Mouse (Mus musculus): ENCODE results near the gene Edar.
"Not testable (repeated sequence)": the region's sequence is repeated elsewhere in the genome, so short reads cannot be mapped to it uniquely, and the experiment has no call there.

Edar gene

DNA sequence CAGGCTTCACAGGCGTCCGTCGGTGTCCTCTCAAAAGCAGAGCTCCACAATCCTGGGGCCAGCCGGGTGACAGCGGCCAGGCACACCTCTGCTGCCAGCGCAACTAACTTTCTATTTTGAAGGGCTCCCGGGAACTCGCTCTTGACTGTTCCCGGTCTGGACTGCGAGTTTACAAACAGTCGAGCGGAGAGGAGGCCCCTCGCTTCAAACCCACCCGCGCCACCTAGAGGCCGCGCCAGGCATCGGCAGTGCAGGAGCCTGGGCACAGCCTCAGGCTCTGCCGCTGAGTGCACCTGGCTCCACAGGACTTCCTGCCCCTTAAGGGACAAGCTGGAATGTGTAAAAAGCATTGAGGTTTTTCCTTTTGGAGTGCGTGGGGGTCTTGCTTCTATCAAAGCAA lies at the start of gene Edar:
Edar (minus strand) TSS at position 122 of the 400 bp plus-strand sequence.
- DNase-seq (ENCODE audit: low spot score), result peak; percentile 77

DNA sequence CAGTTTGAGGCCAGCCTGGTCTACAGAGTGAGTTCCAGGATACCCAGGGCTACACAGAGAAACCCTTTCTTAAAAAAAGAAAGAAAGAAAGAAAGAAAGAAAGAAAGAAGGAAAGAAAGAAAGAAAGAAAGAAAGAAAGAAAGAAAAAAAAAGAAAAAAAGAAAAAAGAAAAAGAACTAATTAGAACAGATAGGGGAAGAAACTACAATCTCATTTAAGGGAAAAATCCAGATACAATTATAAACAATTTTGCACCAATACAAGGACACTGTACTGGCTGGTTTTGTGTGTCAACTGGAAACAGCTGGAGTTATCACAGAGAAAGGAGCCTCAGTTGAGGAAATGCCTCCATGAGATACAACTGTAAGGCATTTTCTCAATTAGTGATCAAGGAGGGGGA lies 42.7 kb upstream of the Edar start, which contains the start of gene Gm17542:
Gm17542 (minus strand) TSS at position 101 of the 400 bp plus-strand sequence.
- not testable (repeated sequence) for DNase-seq (ENCODE audit: low spot score)

DNA sequence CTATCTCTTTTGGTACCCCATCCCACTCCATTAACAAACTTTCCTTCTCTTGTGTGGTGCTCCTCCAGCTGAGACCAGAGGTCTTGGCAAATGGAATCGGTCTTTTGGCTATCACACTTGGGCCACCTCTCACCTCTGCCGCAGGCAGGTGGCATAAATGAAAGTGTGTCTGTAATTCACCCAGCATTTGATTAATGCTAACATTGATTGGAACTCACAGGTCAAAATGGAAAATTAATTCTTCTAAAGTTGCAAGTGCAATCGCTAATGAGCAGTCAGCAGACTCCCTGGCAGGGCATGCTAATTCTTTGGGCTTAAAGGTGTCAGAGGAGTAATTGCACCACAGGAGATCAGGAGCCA lies 39.3 kb upstream of the Edar start:
- DNase-seq (ENCODE audit: low spot score), result no peak

DNA sequence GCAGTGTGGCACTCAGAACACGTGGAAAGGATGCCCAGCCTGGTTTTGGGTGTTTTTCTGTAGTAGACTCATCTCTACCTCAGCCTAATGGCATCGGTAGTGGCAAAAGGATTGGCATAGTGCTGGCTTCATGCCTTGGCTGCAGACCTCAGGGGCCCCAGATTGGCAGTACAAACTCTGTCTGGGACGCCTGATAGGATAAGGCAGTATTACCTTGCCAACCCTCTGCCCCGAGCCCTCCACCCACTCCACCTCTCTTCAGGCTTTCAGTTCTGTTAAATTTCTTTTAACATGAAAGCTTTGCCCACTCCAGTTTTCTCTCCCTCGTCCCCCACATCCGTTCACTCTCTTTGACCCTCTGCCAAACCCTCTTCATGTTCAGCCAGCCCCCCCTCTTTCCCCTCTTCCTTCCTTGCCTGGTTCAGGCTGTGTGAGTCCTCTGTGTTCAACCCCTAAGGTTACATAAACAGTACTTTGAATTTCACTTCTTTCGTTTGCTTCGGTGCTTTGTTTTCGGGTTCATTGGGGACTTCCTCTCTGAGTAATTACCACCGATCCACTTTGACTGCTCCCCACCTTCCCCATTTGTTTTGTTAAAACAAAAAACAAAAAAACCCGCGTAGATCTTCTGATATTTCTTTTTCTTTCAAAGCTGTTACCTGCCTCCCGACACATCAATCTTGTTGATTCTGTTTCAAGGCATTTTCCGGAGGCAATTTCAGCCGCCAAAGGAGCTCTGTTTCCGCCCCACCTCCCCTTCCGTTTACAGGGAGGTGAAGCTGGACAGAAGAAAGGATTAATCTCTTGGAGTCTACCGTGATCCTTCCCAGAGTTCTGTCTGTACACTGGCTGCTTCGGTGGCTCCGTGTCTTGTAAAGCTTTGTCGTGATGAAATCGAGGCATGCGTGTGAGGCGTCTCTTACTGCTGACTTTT lies 38.7 kb upstream of the Edar start:
- no peak for DNase-seq (ENCODE audit: low spot score)

DNA sequence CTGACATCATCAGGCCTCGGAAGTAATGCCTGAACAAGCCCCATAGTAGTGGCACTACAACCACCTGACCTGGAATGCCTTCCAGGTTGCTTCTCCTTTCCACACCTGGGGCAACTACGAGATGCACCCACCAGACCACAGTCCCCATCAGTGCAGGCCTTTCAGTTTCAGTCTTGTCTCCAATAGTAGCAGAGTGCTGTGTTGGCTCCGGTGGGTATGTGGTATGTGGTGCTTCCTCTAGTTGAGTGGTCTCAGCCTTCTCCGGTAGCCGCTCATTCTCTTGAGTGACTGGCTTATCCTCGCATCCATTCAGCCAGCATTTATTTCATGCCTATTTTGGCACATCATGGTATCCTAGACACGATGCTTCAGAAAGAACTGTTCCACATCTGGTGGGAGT lies 37.8 kb upstream of the Edar start:
- no peak for DNase-seq (ENCODE audit: low spot score)

DNA sequence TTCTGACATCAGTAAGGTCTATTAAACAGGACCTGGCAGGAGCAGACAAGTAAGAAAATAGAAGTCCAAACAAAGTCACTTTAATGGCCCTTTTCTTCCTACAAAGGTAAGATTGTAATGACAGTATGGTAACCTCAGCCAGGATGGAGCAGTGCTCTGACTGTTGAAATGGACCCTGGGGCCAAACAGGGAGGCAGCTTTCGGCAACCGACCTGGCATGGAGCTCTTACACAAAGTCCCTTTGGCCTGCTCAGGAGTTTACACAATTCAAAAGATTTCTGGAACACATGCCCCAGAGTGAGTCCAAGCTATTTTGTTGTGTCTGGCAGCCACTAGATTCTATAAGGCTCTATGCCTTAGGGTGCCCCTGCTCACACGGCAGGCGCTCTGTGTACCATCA lies 33.6 kb upstream of the Edar start:
- DNase-seq (ENCODE audit: low spot score), result no peak

DNA sequence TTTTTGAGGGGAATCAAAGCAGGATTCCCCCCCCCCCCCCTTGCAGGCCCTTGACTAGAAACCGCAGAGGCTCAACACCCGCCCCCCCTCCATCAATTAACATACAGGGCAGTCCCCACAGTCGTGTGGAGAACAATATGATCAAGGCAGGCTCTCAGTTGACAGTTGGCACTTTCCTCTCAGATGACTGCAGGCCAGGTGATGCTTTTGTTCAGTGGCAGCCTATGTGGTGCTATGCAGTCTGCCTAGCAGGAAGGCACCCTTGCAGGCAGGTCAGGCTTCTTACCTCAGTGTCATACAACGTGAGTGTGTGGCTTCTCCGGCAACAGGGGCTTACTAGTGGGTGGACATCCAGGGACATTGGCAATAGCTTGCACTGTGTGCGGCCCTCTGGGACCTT lies 25.1 kb upstream of the Edar start:
- no peak for DNase-seq (ENCODE audit: low spot score)

DNA sequence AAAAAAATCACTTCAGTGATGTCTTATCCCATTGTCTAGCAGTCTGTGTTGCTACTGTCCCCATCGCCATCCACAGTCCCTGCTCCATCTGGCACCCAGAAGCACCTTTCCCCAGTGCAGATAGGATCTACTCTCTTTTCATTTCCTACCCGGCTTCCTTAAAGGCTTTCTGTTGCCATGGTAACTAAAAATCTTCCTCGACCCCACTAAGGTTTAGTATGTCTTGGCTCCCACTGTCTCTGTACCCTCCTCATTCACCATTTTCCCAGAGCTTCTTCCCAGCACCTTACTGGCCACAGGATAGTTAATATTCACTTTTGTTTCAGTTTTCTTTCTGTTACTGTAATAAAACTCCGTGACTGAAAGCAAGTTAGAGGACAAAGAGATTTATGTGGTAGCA lies 24.7 kb upstream of the Edar start:
- DNase-seq (ENCODE audit: low spot score), result no peak

DNA sequence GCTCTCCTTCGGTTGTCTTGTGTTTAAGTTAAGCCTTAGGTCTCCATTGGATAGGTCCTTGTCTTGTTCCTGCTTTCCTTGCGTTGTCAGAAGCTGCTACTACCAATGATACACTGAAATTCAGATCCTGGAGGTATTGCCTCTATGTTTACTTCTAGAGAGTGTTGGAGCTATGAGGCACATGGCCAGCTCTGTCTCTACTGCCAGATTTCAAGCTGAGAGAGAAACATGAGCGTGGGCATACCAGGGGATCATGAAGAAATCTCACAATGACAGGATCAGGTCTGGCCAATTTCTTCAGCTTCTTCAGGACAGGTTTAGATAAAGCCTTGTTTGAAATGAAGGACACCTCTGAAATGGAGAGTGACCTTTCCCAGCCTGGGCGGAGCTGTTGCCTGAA lies 23.5 kb upstream of the Edar start:
- no peak for DNase-seq (ENCODE audit: low spot score)

DNA sequence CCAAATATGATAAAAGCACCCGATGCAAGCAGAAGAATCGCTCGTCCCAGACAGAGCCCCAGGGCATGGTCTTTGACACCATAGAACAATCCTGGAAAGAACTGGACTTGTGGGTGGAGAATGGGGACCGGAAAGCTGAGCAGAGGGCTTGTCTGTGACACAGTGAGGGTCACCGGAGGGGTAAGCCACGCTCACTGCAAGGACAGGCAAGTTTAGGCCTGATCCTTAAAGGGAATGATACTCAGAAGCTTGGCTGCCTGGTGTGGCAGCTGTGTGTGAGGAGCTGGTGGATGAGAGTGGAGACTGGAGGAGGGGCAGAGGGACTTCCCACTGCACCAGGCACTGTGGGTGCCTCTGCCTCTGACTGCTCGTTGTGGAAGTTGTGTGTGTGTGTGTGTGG lies 15.6 kb upstream of the Edar start:
- no peak for DNase-seq (ENCODE audit: low spot score)

DNA sequence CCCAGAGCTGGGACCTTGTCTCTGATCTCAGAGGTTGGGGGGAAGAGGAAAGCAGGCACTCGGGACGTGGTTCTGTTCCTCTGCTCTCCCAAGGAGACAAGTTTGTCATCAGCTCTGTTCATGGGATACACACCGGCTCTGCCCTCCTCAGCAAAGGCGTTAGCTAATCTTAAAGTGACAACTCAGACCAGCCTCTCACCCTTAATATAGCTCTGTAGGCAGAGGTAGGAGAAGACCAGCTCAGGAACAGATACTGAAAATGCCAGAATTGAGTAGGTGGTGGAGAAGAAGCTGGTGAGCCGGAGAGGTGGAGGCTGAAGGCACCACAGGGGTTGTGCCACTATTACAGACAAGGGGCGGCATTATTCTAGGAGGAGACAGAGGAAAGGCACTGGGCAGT lies 3.8 kb upstream of the Edar start:
- DNase-seq (ENCODE audit: low spot score), result no peak

DNA sequence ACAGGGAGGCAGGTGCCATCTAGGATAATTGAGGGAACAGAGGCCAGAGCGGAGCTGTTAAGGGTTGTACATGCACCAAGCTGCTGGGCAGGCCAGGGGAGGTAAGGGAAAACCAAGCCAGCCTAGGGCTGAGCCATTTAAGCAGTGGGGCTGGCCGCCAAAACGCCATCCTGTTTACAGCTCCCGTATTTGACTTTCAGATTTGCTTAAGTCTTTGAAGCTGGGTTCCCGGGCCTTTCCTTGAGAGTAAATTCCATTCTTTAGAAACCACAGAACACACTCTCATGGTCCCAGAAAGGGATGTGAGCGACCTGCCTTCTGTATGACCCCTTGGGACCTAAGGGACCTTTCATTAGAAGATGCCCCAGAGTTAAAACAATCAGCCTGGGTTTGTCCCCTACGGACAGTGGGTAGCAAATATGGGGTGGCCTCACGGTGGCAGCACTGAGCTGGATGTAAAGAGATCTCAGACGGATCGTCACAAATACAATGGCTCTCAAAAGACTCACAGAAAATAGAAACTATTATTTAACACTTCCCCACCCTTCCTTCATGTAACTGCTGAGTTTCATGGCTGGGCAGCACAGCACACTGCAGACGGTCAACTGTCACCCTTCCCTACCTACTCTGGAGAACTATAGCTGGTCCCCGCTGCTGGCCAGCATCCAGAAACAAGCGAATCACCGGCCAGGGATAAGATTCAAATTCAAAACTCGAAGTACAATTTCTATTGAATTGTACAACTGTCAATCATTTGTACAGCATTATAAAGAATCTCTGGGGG lies 2.0 kb downstream of the Edar start:
- DNase-seq (ENCODE audit: low spot score), result peak; percentile 73

DNA sequence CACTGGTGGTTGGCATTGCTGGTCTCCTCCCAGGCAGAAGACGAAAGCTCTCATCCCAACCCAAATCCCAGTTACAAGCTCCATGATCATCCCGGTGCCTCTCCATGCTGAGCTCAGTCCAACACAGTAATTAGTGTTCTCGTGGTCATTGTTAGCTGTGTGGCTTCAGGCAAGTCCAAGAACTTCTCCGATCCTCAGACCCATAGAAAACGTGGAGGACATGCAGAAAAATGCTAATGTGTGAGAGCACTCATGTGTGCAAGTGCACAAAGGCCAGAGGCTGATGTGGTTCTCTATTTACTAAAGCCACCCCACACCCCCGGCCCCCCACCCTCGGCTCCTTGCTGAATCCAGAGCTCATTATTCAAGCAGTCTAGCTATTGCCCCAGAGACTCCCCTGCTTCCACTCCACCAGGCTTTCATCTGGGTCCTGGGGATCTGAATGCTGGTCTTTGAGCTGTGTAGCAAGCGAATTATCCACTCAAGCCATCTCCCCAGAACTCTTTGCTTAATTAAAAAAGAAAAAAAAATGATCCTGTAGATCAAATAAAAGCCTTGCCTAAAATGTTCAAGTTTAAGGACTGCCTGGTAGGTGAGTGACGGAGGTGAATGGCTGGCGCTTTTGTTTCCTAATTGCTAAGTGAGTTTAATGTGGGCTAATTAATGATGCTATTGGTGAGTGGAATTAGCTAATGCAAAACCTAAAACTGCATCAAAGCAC lies 2.7 kb downstream of the Edar start:
- no peak for DNase-seq (ENCODE audit: low spot score)

DNA sequence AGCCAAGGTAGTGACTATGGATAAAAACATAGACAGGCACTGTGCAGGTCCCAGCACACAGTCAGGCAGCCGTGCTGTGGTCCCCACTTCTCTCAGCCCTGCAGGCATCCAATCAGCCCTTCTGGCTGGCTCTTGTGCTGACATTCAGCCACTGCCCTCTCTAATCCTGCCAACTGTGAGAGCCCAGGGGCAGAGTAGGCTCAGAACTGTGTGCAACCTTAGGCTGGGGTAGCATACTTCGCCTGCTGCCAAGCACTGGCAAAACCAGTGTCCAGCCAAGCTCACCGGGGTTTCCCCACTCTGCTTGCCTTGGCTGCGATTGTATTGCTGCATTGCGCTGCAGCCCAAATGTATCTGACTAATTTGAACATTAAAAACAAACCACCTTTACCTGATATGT lies 11.6 kb downstream of the Edar start:
- DNase-seq (ENCODE audit: low spot score), result no peak

DNA sequence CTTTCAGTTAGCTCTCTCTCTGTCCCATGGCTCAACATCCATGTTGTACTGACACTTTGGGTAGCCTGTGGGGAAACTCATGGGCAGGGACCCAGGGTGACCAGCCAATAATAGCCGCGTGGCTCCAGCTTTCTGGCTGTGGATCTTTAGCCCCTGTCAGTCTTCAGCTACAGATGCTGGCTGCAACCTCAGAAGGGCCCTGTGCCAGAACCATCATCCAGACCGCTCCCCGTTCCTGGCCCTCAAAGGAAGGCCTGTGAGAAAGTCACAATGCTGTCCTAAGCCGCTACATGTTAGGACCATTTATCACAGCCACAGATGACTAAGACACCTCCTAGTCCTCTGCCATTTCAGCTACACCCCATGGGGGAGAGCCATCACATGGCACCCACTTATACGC lies 12.0 kb downstream of the Edar start:
- DNase-seq (ENCODE audit: low spot score), result no peak

DNA sequence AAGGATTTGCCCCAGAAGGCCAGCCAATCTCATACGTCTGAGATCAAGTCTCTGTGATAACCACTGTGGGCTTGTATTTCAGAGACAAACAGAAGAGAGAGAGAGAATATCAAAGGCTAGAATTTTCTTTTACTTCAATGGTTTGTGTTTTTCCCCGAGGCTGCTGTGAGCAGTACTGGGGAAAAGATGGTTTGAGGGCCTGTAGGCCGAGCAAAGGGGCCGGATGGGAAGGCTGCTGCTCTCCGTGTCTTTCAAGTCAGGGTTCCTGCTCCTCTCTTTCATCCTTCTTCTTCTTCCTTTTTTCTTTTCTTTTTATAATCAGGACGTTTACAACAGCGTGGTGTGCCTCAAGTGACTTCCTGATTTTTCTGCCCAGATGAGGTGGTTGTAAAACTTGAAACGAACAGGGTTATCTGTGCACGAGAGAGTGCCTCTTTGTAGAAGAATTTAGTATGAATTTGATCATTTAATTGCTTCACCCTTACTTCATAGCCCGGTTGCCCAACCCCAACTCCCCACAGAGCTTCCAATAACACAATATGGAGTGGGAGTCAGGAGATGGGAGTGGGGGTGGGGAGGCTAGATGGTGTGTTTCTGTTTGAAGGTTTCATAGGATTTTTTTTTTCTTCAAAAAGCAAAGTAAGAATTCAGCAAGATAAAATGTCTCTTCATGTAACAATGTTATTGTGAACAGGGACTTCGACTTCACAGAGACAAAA lies 16.0 kb downstream of the Edar start:
- DNase-seq (ENCODE audit: low spot score), result no peak

DNA sequence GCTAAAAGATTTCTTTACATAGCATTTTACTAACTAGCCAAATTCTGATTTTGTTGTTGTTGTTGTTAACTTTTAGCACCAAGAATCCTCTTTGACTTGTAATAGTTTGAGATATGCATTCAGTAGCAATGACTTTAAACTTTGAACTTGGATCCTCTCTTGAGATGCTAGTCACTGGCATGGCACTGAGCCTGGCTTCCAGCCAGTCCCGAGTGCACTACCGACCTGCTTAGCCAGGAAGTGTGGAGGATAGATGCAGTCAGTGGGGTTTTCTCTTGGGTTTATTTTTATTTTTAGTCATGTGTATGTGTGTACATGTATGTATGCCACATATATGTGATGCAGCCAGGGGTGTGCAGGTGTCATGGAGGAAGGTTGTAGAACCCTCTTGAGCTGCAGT lies 17.7 kb downstream of the Edar start:
- DNase-seq (ENCODE audit: low spot score), result no peak

DNA sequence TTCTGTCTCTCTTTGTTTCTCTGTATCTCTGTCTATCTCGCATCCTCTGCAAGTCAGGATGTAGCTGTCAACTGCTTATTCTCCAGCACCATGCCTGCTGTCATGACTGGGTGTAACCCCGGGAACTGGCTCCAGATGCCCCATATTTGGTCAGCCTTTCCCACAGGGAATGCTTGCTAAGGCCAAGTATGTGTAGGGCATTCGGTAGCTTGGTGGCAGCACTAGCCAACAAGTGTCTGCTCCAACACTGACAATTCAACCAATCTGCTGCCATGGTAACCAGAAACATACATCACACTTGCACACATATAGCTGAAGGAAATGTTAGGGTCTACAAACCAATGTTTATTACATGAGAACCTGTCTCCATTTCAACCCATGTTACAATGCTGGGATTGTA lies 21.8 kb downstream of the Edar start:
- no peak for DNase-seq (ENCODE audit: low spot score)

DNA sequence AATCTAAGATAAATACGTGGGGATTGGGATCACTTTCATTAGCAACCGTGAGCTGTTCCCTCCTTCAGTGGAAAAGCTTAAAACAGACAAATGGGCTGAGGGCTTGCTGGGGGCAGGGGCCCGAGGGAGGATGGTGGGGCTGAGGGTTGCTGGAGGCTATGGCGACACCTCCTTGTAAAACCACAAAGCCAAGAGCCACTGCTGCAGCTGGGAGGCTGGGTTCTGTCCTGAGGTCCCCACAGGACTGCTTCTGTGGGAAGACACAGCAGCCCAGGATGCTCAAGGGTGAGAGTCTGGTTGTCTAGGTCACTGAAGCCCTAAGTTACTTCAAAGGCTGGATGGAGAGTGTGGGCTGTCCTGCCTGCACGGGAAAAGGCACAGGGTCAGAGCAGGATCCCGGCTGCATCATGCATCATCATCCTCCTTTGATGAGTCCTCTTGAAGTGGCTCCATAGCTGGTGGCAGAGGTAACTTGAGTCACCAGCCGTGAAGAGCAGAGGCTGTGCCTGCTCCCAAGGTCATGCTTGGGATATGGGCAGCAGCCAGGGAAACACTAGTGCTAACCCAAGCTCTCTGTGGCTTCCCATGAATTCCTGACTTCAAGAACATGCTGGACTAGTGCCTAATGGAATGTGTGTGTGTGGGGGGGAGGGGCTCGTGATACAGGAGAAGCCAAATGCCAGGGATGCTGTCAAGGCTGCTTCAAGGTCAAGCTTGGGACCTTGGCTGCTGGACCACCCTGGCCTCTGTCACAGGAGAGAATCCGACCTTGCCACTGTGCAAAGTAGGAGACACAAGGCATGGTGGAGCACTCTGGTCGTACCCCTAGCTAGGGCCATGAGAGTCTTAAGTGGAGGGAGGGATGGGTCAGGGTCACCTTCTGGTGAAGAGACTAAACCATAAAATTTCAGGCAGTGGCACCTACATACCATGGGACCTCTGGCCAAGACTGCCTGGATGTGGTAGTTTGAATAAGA lies 22.7 kb downstream of the Edar start:
- DNase-seq (ENCODE audit: low spot score), result no peak

DNA sequence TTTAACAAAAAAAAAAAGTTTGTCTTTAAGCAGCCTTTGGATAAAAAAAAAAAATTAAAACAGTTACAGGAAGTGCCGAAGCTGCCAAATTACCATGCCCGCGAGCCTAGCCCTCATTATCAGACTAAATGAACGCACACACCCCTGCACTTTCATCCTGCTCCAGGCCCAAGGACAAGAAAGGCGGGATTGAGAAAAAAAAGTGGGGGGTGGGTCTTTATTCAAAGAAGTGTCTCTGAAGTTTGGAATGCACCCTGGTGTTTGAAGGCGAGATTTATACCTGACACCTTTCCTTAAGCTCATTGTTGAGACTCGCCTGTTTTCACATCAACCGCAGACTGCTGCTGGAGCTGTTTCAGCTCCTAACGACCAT lies 23.4 kb downstream of the Edar start:
- DNase-seq (ENCODE audit: low spot score), result no peak

All from ovary, postnatal 36 days (tissue).